Mouse (Mus musculus) ovary, postnatal 14 days (tissue): ENCODE results near the gene Dthd1.

Experiments used
- DNase-seq: peaks from one replicate; pipeline ENCODE4 v3.0.0; 2022; ENCODE audit warnings: low spot score

Dthd1 gene

GRCm38 (mm10) chr5:62864348-62864747 is 50.7 kb downstream of the Dthd1 start:
- no peak for DNase-seq

GRCm38 (mm10) chr5:62867003-62867402 is 53.4 kb downstream of the Dthd1 start:
- DNase-seq = no peak

GRCm38 (mm10) chr5:62879530-62879929 is 65.9 kb downstream of the Dthd1 start:
- no peak for DNase-seq

DNA sequence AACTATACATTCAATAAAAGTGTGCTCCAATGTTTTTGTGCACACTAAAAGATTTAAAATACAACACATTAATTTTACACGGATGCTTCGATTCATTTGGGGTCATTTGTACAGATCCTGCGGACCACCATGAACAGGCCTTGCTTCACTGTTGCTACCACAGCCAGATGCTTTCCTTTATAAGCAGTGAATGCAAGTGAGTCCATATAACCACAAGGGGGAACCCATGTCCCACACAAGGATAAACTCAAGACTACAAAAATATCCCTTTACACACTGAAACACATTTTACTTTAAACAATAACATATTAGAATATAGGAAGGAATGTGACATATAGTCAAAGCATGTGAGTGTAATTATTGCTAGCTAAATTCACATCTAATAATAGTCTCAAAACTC is 81.7 kb downstream of the Dthd1 start:
- DNase-seq = no peak

- DNase-seq = no peak
These were observed 93.3 kb downstream of the Dthd1 start for GRCm38 (mm10) chr5:62906954-62907353.

GRCm38 (mm10) chr5:62909074-62909473 is 95.5 kb downstream of the Dthd1 start:
- no peak for DNase-seq

DNA sequence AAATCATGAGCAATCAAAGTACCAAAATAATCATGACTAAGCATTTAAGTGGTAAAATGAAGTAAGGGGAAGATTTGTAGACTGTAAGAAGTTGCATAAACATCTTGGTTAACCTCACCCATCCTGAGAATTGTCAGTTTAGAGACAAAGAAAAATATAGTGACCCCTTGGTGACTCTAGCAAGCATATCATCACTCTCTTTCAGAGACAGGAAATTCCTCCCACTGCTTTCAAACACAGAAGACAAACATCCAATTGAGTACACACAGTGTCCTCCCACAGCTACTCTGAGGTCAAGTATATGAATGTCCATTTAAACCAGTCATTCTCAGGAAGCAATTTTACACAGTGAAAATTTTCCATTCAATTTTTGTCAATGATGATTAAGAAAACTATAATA is 111.0 kb downstream of the Dthd1 start:
- no peak for DNase-seq
